Mouse (Mus musculus) large intestine, adult 2 months (tissue): ENCODE data around the gene 1700040F15Rik. TPM values are rescaled to one million over a fixed set of nuclear protein-coding genes. Genes with fewer than 3 reads are reported as not detected.
"Not testable (repeated sequence)": the region's sequence is repeated elsewhere in the genome, so short reads cannot be mapped to it uniquely, and the experiment has no call there.

Experiments
- DNase-seq: peaks from one replicate; pipeline ENCODE4 v3.0.0-alpha.2; 2012; ENCODE audit warnings: low read depth, low spot score
- WGBS: fragments of 180-500 bp; shearing (Covaris S2); methylation state at CpG from one replicate; pipeline ENCODE4 v1.1.7; 2018; 5-methylcytosine and 5-hydroxymethylcytosine counted together
- polyA plus RNA-seq: library from polyadenylated mRNA; depleted of rRNA; stranded (reverse); fragments of >200 nt; gene quantifications from 2 replicates; pipeline ENCODE4 v1.2.3, GENCODE M21; 2012; rRNA removed

1700040F15Rik gene
- not detected in 2 replicates for polyA plus RNA-seq

DNA sequence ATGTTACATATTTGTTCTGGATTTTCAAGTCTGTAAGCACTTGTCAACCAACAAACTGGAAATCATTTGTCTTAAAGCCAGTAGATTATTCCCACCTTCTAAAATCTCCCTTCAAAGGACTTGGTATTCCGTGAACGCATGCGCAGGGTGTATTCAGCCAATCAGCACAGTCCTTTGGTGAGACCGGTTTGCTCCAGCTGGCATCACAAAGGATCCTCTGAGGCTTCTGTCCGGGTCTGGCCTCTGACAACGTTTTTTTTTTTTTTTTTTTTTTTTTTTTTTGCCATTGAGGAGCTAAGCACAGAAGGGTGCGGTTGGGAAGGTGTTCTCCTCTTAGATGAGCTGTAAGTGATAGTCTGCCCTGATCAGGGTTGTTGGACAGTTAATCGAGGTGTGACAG, at the start of gene 1700040F15Rik:
Gene 1700040F15Rik (plus strand): TSS at position 301 of the 400 bp plus-strand sequence.
- not testable (repeated sequence) for DNase-seq
- no CpG with 5 or more reads among the region's 8 CpGs for WGBS
